Mouse (Mus musculus): ENCODE measurements around the gene Nol3. TPM values are rescaled to one million over a fixed set of nuclear protein-coding genes. Genes with fewer than 3 reads are reported as not detected.
A peak's percentile ranks its signal among the peaks of the same experiment; 100 is the strongest.

The Nol3 gene
- polyA plus RNA-seq, 1 experiment = 3.5 TPM

GRCm38 (mm10) chr8:105257318-105258114 is 18.4 kb upstream of the Nol3 start:
- WGBS = 92% methylated on average over 7 of the region's 7 CpGs

GRCm38 (mm10) chr8:105258911-105259720 is 16.8 kb upstream of the Nol3 start:
- Histone ChIP-seq H3K27me3 (ENCODE audit: control insufficient read depth, insufficient read depth, low read length) (no peaks in the 10 kb centered on the region), H3K27ac (ENCODE audit: control insufficient read depth, insufficient read depth, low read length) (no peak overlapping the region), H3K36me3 (ENCODE audit: control insufficient read depth, insufficient read depth, low read length) (no peaks in the 10 kb centered on the region), H3K4me3 (ENCODE audit: control insufficient read depth, insufficient read depth, low read length) (peak overlapping the region; percentile 38), H3K4me1 (replicated peaks; ENCODE audit: control insufficient read depth, insufficient read depth, low read length) (peaks cover 35% of the 10 kb centered on the region)
- WGBS = 60% methylated on average over 55 of the region's 55 CpGs
- no peak for DNase-seq
- TF ChIP-seq POLR2A (IDR thresholded peaks at IDR 0.05; ENCODE audit: control insufficient read depth, extremely low read depth, insufficient read depth, low read length, poor library complexity) (no peak), CTCF (IDR thresholded peaks at IDR 0.05; ENCODE audit: borderline replicate concordance, control insufficient read depth, extremely low read depth, insufficient read depth, low read length, poor library complexity) (no peak)

More at GRCm38 (mm10) chr8:105257318-105258114, 18.4 kb upstream of the Nol3 start:
- DNase-seq = no peak
- Histone ChIP-seq H3K27me3 (ENCODE audit: control insufficient read depth, insufficient read depth, low read length) (no peaks in the 10 kb centered on the region), H3K4me1 (replicated peaks; ENCODE audit: control insufficient read depth, insufficient read depth, low read length) (peaks cover 29% of the 10 kb centered on the region), H3K36me3 (ENCODE audit: control insufficient read depth, insufficient read depth, low read length) (no peaks in the 10 kb centered on the region), H3K27ac (ENCODE audit: control insufficient read depth, insufficient read depth, low read length) (no peak overlapping the region), H3K4me3 (ENCODE audit: control insufficient read depth, insufficient read depth, low read length) (no peak overlapping the region)
- TF ChIP-seq CTCF (IDR thresholded peaks at IDR 0.05; ENCODE audit: borderline replicate concordance, control insufficient read depth, extremely low read depth, insufficient read depth, low read length, poor library complexity) = no peak
- TF ChIP-seq POLR2A (IDR thresholded peaks at IDR 0.05; ENCODE audit: control insufficient read depth, extremely low read depth, insufficient read depth, low read length, poor library complexity) = no peak

GRCm38 (mm10) chr8:105259721-105260320 is 16.1 kb upstream of the Nol3 start:
- H3K36me3 ChIP-seq (ENCODE audit: control insufficient read depth, insufficient read depth, low read length) = no peaks in the 10 kb centered on the region
- H3K4me1 ChIP-seq (replicated peaks; ENCODE audit: control insufficient read depth, insufficient read depth, low read length) = peaks cover 31% of the 10 kb centered on the region
- no peaks in the 10 kb centered on the region for H3K27me3 ChIP-seq (ENCODE audit: control insufficient read depth, insufficient read depth, low read length)
- no peak overlapping the region for H3K27ac ChIP-seq (ENCODE audit: control insufficient read depth, insufficient read depth, low read length)
- H3K4me3 ChIP-seq (ENCODE audit: control insufficient read depth, insufficient read depth, low read length) = peak overlapping the region; percentile 38
- peak; percentile 75 for DNase-seq
- 1% methylated on average over 30 of the region's 30 CpGs for WGBS
- no peak for TF ChIP-seq POLR2A (IDR thresholded peaks at IDR 0.05; ENCODE audit: control insufficient read depth, extremely low read depth, insufficient read depth, low read length, poor library complexity)
- TF ChIP-seq CTCF (IDR thresholded peaks at IDR 0.05; ENCODE audit: borderline replicate concordance, control insufficient read depth, extremely low read depth, insufficient read depth, low read length, poor library complexity) = peak; percentile 100

DNA sequence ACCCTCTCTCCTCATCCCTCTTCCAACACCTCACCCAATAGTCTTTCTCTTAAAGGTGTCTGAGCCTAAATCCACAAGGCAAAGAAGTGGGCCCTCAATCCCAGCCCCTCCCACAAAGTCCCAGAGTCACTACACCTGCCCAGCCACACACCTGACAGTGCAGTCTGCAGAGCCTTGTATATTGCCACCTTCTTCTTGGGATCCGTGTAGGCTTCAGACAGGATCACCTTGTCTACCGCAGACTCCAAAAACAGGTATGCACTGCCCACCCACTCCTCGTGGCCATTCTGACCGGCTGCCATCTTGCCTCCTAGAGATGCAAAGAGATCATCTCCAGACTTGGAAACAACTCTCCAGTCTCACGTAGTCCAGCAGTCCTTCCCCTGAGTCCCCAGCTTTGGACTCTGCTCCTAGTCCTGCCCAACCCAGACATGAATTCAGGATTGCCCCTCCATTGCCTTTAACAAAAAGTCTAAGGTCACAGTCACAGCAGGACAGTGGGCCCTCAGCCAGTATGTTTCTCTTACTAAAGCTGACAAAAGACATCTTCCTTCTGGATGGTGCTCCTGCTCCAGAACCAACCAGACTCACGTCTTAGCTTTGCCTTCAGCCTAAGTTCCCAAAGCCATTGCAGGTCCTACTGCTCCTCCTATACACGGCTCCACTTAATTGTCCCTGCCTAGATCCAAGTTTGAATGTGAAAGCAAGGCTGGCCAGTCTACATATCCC is 15.4 kb upstream of the Nol3 start:
- WGBS = 87% methylated on average over 7 of the region's 7 CpGs
- no peak for TF ChIP-seq POLR2A (IDR thresholded peaks at IDR 0.05; ENCODE audit: control insufficient read depth, extremely low read depth, insufficient read depth, low read length, poor library complexity)
- TF ChIP-seq CTCF (IDR thresholded peaks at IDR 0.05; ENCODE audit: borderline replicate concordance, control insufficient read depth, extremely low read depth, insufficient read depth, low read length, poor library complexity) = no peak
- H3K27ac ChIP-seq (ENCODE audit: control insufficient read depth, insufficient read depth, low read length) = no peak overlapping the region

GRCm38 (mm10) chr8:105261326-105261980 is 14.5 kb upstream of the Nol3 start:
- Histone ChIP-seq H3K4me3 (ENCODE audit: control insufficient read depth, insufficient read depth, low read length) (no peak overlapping the region), H3K27ac (ENCODE audit: control insufficient read depth, insufficient read depth, low read length) (no peak overlapping the region), H3K36me3 (ENCODE audit: control insufficient read depth, insufficient read depth, low read length) (no peaks in the 10 kb centered on the region), H3K4me1 (replicated peaks; ENCODE audit: control insufficient read depth, insufficient read depth, low read length) (peaks cover 26% of the 10 kb centered on the region), H3K27me3 (ENCODE audit: control insufficient read depth, insufficient read depth, low read length) (no peaks in the 10 kb centered on the region)
- no peak for TF ChIP-seq POLR2A (IDR thresholded peaks at IDR 0.05; ENCODE audit: control insufficient read depth, extremely low read depth, insufficient read depth, low read length, poor library complexity)
- TF ChIP-seq CTCF (IDR thresholded peaks at IDR 0.05; ENCODE audit: borderline replicate concordance, control insufficient read depth, extremely low read depth, insufficient read depth, low read length, poor library complexity) = no peak
- DNase-seq = no peak
- WGBS = 98% methylated on average over 12 of the region's 12 CpGs

More for the DNA sequence above, 15.4 kb upstream of the Nol3 start:
- Histone ChIP-seq H3K4me1 (replicated peaks; ENCODE audit: control insufficient read depth, insufficient read depth, low read length) (peaks cover 26% of the 10 kb centered on the region), H3K36me3 (ENCODE audit: control insufficient read depth, insufficient read depth, low read length) (no peaks in the 10 kb centered on the region), H3K4me3 (ENCODE audit: control insufficient read depth, insufficient read depth, low read length) (no peak overlapping the region), H3K27me3 (ENCODE audit: control insufficient read depth, insufficient read depth, low read length) (no peaks in the 10 kb centered on the region)
- no peak for DNase-seq
